Mouse (Mus musculus) heart, postnatal 4 days (tissue): ENCODE data around the gene Dicer1. TPM values are rescaled to one million over a fixed set of nuclear protein-coding genes. Genes with fewer than 3 reads are reported as not detected.
"Not testable (repeated sequence)": the region's sequence is repeated elsewhere in the genome, so short reads cannot be mapped to it uniquely, and the experiment has no call there.

Source experiments
- DNase-seq: peaks from one replicate; pipeline ENCODE4 v3.0.0; 2021
- total RNA-seq, 2 experiments: library from RNA; stranded (reverse); gene quantifications; 2 replicates each; pipeline ENCODE4 v1.2.3; 2021

Dicer1 gene
- total RNA-seq, 2 experiments from 2014 or later = 55.3 to 60.0 TPM

DNA sequence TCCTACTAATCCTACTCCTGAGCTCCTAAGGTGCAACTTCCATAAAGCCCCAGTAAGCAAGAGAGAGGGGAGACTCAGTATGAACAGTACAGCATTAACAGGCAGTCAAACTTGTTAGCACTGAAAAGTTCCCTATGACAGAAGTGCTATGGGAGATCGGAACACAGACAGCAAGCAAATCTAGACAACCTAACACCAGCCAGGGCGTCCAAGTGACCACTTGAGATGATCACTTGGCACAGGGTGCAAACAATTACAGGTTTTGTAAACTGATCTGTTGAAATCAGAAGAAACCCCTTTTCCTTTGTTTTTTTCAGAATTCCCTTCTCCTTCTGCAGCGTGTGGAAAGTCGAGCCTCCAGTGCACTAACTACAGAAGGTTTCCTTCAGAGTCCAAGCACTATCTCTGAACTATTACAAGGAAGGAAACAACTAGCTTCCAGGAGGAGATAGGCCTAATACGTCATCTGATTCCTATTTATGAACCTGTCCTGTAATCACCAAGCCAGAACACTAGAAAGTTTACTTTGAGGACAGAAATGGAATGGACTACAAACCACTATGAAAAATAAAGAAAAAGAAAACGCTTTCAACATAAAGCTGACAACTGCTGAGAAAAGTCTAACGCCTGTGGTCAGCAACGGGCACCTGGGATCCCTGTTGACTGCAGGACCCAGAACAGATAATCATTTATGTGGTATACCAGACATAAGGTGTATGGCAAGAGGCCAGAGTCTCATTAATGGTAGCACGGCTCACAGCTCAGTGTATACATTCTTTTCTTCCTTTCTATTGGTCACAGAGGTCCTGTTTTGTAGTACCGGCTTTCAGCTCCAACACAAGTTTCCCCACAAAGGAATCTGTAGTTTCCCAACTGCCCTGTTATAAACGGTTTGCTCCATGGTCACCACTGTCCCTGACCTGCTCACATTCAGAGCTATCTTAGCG, 10.6 kb downstream of the Dicer1 start:
- DNase-seq = no peak

DNA sequence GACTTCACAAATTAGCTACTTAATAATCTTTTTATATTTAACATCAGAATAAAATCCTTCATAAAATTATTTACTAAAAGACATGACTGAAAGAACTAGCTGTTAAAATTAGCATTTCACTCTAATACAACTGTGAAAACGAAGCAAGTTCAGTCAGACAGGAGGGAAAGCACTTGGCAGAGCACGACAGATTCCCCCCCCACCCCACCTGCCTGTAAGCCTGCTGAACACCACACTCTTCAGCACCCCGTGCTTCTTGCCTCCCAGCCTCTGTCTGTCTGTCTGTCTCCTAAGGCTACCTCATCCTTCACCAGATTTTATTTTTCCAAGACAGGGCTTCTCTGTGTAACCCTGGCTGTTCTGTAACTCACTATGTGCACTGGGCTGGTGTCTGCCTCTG, 12.8 kb downstream of the Dicer1 start:
- DNase-seq = no peak

DNA sequence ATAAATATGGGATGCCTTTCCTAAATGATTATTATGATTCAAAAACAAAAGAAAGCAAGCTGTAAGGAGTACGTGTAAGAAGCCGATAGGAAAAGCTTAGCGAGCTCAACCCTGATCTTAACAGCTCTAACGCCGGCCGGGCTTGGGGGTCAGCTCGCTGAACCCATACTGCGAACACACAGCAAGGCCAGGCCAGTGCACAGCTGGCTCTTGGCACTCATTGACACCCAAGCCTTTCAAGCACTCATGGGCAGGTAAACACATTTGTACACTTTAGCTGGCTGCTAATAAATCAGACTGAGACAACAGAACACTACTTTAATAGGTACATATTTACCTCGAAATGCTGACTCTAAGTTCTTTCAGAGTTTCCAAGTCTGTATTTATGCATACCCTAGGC, 13.3 kb downstream of the Dicer1 start:
- no peak for DNase-seq

DNA sequence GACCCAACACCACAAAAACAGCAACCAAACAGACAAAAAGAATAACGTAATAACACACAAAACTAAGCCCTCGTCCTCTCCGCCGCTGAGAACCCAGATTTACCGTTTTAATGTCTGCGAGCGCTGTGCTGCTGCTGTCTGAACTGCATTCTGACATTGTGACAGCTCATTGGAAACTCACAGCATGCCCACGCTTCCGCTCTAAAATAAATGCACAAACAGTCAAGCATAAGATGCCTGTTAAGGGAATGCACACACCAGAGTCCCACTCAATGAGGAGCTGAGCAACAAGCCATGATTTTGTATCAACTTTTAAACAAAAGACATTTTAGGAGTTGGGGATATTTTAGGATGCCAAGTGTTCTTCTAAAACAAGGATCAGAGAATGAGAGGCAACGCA, 14.1 kb downstream of the Dicer1 start:
- DNase-seq = no peak

DNA sequence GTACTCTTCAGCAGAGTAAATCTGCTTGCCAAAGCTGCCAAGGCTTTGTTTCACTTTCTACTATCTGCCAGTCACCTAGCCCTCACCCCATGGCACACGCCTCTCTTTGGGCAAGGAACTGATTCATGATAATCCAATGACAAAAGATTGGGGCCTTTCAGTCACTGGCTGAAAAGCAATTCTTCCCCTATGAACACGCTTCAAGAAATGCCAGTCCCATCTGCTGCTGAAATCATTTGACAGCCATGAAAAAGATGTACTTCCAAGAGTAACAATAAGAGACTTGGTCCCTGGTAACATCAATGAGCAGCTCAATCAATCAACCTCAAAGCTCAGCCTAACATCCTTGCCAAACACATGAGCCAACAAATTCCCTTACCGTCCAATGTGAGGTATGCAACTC, 15.8 kb downstream of the Dicer1 start:
- no peak for DNase-seq

DNA sequence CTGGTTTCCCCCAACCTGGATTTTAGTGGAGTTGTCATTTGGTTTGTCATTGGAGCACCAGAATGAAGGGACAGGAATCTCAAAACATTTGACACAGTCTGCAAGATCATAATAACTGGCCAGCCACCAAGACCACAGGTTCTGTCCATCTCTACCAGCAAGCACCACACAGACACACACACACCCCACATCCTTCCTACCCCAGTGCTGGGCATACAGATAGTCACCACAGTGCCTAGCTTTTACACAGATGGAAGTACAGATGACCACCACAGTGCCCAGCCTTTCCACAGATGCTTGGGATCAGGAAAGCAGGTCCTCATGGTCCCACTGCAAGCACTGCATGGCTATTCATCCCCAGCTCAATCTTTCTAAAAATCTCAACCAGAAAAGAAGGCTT, 18.6 kb downstream of the Dicer1 start:
- DNase-seq = no peak

DNA sequence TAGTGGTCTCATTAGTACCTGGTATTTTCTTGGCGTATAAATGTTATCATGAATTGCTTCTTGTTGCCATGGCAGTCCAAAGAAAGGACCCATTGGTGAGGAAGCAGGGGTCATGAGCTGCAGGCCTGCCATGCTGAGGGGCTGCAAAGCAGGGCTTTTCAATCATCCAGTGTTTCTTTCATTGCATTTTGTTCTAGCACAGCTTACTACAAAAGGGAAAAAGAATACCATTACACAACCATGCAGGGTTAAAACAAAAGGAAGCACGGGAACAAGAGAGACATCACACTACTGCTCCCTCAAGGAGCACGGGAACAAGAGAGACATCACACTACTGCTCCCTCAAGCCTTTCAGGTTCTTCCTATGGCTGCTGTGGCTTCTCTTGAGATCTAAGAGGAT, 20.0 kb downstream of the Dicer1 start:
- no peak for DNase-seq

DNA sequence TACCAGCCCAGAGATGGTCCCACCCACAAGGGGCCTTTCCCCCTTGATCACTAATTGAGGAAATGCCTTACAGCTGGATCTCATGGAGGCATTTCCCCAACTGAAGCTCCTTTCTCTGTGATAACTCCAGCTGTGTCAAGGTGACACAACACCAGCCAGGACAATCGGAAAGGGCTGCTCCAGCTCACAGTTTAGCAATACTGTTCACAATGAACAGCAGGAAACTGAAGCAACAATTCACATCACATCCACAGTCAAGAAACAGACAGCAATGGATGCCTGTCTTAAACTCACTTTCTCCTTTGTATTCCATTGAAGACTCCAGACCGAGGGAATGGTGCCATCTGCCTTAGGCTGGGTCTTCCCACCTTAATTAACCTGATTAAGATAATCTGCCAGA, 25.3 kb downstream of the Dicer1 start:
- DNase-seq = not testable (repeated sequence)

DNA sequence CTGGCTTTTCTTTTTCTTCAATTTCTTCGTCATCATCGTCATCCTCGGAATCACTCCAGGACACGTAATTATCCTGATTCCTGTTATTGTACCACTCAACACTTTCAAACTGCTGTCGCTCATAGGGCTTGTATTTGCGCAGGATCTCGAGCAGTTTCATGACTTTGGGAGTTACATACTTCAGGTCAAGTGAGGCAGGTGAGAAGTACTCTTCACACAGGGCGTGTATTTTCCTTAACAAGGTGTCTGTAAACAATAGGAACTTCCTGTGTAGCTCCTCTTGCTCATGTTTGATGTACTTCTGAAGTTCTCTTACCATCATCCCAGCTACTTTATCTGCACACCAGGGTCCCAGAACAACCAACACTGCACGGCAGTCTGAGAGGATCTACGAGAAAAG, 29.7 kb downstream of the Dicer1 start:
- no peak for DNase-seq

DNA sequence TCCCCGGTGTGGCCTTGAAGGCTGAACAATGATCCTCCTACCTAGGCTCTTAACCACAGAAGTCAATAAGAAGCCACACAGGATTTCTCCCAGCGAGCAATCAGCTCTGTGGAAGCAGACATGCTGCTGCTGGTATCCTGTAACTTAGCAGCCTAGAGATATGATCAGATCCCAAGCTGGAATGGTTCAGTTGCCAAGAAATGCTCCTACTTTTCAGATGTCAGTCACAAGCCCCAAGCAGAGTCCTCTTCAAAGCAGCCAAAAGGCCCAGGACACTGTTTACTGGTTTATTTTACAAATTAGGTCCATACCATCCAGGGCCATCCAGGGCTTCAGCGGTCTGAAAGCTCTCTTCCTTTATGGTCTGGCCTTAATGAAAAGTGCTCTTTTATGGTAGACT, 30.7 kb downstream of the Dicer1 start:
- no peak for DNase-seq

DNA sequence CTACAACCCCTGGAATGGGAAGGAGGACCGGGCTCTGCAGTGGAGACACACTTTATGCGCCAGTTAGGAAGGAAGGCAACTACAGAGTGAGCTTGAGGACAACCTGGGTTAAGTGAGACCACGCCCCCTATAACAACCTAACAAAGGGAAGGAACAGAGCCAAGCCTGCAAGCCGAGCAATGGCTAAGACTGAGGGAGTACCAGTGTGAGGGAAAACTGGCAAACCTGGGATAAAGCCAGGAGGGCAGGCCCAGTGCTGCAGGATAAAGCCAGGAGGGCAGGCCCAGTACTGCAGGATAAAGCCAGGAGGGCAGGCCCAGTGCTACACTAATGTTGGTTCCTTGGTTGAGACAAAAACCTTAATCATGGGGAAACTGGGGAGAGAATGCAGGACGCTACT, 32.8 kb downstream of the Dicer1 start:
- DNase-seq = peak; percentile 28

DNA sequence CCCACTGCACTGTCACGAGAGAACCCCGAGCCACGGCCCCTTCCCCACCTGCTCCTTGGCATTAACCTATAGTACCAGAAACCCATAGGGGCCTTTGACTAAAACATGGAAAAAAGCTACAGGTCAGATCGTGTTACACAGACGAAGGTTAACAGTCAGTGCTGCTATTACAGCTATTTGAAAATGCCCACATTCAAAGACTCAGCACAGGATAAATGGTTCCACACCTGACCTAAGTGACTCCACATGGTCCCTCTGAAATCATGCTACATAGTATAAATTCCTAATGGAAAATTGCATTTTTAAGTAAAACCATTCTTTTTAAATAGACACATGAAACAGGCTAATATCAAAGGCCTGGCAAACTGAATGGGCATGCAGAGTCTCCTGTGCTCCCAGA, 35.3 kb downstream of the Dicer1 start:
- no peak for DNase-seq

DNA sequence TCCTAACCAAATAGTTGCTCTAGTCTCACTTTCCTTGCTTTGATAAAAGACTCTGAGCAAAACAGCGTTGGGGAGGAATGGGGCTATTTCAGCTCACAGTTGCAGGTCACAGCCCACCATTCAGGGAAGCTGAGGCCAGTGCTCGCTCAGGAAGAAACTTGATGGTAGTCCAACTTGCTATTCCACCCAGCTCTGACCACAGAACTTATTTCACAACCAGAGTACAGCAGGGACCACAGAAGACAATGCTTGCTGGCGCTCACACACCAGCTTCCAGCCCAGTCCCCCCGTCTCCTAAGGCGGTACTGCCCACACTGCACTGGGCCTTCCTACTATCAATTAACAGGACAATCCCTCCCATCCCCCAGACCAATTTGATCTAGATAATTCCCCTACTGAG, 36.3 kb downstream of the Dicer1 start:
- DNase-seq = no peak

DNA sequence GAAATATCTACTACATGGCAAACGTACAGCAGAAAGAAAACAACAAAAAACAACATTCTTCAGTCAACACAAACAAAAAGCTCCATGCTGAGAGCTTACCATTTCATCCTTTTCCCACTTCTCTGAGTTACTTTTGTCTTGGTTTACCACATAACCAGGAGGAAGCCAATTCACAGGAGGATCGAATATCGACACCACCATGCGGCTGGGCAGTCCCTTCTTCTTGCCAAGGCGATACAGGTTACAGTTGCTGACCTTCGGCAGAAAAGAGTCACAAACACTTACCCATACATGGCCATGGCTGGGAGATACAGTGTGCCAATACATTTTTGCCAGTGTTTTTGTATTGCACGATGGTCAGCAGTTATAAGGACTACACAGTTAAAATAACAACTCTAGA, 51.5 kb downstream of the Dicer1 start:
- DNase-seq = no peak

DNA sequence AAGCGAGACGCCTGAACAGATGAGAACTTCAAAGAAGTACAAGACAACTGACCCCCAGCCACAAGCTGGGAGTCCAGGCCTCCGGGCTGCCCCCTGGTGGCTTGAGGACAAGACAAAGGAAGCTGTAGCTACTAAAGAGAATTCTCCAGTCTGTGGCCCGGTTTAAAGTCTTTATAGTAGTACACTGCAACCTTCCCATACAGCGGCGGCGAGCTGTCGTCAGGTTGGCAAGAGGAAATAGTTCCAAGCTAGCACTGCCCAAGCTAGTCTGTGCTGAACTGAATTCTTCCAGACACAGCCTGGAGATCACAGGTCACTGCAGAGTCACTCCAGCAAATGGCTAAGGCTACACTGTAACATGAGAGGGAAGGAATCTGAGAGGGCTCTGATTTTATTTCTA, 52.0 kb downstream of the Dicer1 start:
- peak; percentile 80 for DNase-seq

DNA sequence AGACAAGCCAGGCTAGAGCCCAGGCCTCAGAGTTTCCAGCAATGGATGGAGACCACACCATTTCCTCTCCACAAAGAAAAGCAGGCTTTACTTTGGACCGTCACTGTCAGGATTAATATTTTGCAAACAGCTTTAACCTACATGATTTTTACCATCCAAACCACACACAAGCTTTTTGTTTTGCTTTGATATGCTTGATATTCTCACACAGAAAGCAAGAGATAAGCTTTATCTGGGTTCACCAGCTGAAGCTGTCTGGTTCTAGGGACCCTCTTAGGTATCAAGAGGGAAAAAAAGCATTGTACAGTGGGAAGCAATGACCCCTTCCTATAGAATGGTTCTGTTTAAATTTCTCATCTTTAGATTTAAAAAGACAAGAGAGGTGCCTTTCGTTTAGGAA, 56.2 kb downstream of the Dicer1 start:
- no peak for DNase-seq

DNA sequence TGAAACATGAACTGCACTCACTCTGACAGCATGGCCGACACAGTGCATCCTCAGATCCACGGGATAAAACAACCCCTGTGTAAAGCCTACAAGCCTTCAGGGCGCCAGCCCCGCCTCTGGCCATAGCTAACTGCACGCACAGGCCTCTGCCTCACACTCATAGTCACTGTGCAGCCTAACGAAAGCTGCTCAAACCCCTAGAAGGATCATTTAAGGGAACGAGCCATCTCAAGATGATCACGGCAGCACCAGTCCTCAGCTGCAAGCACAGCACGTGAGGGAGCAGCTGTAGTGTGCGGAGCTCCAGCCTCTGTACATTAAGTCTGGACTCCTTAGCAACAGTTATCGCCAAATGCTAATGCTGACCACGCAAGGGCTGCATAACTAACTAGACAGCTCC, 58.9 kb downstream of the Dicer1 start:
- no peak for DNase-seq

DNA sequence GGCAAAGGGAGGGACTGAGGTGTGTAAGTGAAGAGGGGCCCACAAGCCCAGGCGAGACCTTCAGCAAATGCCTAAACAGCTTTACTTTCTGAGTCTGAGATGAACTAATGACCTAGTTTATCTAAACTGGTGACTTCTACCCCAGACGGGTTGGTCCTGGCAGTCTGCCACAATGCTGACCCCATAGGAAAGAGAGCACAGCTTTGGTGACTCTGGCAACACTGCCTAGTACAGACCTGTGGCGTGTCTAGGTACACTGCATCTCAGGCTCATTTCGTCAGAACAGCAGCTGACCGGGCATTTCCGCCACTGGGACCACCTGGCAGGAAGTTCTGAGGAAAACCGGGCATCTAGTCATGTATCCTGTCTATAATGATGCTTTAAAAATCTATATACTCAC, 61.3 kb downstream of the Dicer1 start:
- no peak for DNase-seq

DNA sequence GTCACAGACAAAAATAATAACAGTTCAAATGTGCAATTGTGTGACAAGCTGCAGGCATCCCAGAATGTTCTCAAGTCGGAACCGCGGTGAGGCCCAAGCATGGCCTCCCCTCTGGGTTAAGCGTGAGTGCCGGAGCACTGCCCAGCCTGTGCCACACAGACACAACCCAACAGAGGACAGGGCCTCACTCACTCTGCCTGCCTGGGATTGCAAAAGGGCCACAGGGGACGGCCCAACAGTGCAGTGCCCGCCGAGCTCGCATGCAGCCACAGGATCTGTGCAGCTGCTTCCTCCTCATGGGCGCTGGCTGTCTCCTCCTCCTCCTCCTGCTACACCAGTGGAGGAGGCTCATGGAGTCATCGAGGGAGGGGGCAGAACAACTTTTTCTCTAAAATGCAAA, 62.9 kb downstream of the Dicer1 start:
- DNase-seq = no peak

DNA sequence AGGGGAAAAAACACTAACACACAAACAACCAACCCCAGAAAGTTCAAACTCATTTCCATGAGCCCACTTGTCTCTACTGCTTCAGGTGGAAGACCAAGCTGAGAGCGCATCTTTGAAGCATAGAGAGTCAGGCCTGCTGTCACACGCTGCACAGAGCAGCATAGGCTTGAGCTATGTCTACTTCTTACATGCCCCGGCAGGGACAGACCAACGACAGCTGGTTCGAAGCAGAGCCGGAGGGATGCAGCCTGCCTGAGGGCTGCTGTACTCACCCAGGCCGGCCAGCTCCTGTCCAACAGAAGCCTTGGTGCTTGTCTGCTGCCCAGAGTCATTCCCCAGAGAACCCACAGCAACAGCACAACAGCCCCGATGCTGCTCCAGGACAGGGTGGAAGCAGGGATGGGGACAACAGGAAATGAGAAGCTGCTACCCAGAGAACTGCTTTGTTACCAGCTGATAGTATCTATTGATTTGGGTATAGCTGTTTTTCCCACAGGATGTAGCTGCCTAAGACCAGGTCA, 67.3 kb downstream of the Dicer1 start:
- DNase-seq = no peak

DNA sequence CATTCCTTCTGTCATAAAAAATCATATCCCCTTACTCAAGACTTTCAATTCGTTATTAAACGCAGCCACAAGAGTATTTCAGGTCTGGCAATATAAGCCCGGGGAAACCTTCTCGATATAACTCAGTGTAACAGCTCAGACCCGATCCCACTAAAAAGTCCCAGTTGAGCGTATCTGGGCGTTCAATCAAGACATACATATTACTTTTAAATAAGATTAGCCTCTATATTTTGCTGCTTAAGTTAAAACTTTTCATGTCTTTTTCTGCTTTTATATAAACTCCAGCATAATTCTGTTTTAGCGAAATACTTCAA, 72.0 kb downstream of the Dicer1 start:
- DNase-seq = no peak

DNA sequence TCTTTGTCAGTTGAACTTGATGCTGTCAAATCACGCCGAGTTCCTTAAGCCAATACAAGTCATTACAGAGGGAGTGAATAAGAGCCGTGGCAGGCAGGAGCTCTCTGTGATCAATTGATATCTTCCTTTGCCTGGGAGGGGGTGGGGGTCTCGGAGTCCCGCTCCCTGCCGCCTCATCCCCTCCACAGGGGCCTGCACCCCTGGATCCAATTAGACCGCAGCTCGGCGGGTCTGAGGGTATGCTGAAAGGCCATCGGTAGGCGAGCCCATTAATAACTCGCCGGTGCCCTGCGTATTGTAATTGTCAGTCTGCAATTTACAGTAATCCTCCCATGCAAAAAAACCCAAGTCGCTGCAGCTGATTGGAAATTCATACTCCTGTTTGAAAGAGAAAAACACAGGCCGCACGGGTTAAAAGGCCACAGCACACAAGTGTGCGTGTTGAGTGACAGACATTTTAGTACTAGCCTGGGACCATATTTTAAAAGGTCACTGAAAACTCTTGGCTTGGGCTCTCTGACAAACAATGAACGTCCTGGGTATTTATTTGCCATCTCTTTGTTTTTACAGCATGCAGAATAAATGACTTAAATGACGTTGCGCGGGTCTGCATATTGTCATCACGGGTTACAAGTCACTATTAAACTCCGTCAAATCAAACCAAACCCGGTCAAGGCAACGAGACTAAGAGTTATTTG, 72.5 kb downstream of the Dicer1 start:
- no peak for DNase-seq

DNA sequence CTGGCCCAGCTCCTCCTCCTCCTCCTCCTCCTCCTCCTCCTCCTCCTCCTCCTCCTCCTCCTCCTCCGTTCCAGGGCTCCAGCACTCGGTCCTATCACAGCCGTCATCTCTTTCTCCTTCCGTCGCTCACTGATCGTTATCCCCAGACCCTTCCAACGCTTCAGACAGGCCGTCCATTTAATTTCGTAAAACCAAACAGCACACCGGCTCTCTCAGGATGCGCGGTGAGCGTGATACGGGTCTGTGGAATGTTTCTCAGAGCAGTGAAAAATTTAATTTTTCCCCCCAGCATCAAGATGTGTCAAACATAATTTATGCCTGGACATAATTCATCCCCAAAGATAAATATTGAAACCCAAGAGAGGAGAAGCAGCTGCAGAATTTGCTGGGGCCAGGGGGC, 73.3 kb downstream of the Dicer1 start:
- no peak for DNase-seq

DNA sequence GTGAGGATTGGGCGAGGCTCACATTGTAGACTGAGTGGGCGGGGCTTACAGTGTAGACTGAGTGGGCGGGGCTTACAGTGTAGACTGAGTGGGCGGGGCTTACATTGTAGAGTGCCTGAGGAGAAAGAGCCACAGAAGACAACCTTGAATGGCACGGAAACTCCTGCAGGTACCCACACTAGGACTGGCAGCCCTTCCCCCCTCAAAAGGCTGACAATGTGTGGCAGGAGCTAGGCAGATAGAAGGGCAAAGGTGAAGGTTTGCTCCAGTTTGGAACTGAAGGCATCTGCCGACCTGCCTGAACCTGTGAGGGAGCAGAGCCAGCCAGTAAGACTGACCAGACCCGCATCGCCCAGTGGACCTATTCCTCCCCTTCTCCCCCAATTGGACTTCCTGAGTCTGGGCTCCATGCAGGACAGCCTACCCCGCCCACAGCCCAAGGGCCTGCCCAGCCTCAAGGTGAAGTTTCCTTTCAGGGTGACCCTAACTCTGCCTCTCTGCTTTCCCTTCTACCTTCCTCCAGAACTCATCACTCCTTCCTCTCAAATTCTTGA, 74.3 kb downstream of the Dicer1 start:
- DNase-seq = no peak
